Mouse (Mus musculus): ENCODE data around the gene Teddm2. TPM values are rescaled to one million over a fixed set of nuclear protein-coding genes. Genes with fewer than 3 reads are reported as not detected.

The Teddm2 gene
- polyA plus RNA-seq, 1 experiment from 2014 or later, result 0.63 TPM

- DNase-seq (ENCODE audit: low spot score) (no peak), ATAC-seq (replicated peaks; ENCODE audit: low FRiP score, low read depth) (no peak)
- peaks cover 46% of the 10 kb centered on the region for H3K36me3 ChIP-seq (ENCODE audit: insufficient read depth, low read length)
- no peak overlapping the region for H3K4me2 ChIP-seq (ENCODE audit: low read length)
- H3K4me3 ChIP-seq (replicated peaks; ENCODE audit: low read depth, low read length), result no peak overlapping the region
- WGBS, result 82% methylated on average over 4 of the region's 4 CpGs
- no peak overlapping the region for H3K27ac ChIP-seq
- no peaks in the 10 kb centered on the region for H3K27me3 ChIP-seq (ENCODE audit: insufficient read depth, low read length)
- 0 out of 2 replicates have a peak, but pooled peaks cover 3% of the 10 kb centered on the region for H3K4me1 ChIP-seq (replicated peaks; ENCODE audit: insufficient read depth, low read length)
- H3K9me3 ChIP-seq (replicated peaks; ENCODE audit: low read length), result no peaks in the 10 kb centered on the region
- no peak overlapping the region for H3K9ac ChIP-seq (ENCODE audit: low read depth, low read length)
- no peak for TF ChIP-seq CTCF (IDR thresholded peaks at IDR 0.05; ENCODE audit: low read depth)
These were observed 8.7 kb upstream of the Teddm2 start for GRCm38 (mm10) chr1:153908741-153909140.

- no peak overlapping the region for H3K27ac ChIP-seq
- peaks cover 46% of the 10 kb centered on the region for H3K36me3 ChIP-seq (ENCODE audit: insufficient read depth, low read length)
- H3K4me2 ChIP-seq (ENCODE audit: low read length), result no peak overlapping the region
- WGBS, result 89% methylated on average over 6 of the region's 6 CpGs
- H3K9ac ChIP-seq (ENCODE audit: low read depth, low read length), result no peak overlapping the region
- DNase-seq (ENCODE audit: low spot score) (no peak), ATAC-seq (replicated peaks; ENCODE audit: low FRiP score, low read depth) (no peak)
- H3K27me3 ChIP-seq (ENCODE audit: insufficient read depth, low read length), result no peaks in the 10 kb centered on the region
- H3K4me1 ChIP-seq (replicated peaks; ENCODE audit: insufficient read depth, low read length), result 0 out of 2 replicates have a peak, but pooled peaks cover 5% of the 10 kb centered on the region
- no peak overlapping the region for H3K4me3 ChIP-seq (replicated peaks; ENCODE audit: low read depth, low read length)
- no peaks in the 10 kb centered on the region for H3K9me3 ChIP-seq (replicated peaks; ENCODE audit: low read length)
- TF ChIP-seq CTCF (IDR thresholded peaks at IDR 0.05; ENCODE audit: low read depth), result no peak
These were observed 8.2 kb upstream of the Teddm2 start for GRCm38 (mm10) chr1:153908208-153908607.

- no peak for ATAC-seq (replicated peaks; ENCODE audit: low FRiP score, low read depth)
- no peak overlapping the region for H3K9ac ChIP-seq (ENCODE audit: low read depth, low read length)
- H3K4me1 ChIP-seq (replicated peaks; ENCODE audit: insufficient read depth, low read length), result 0 out of 2 replicates have a peak, but pooled peaks cover 10% of the 10 kb centered on the region
- H3K27me3 ChIP-seq (ENCODE audit: insufficient read depth, low read length), result no peaks in the 10 kb centered on the region
- DNase-seq (ENCODE audit: low spot score), result no peak
- no peak for TF ChIP-seq CTCF (IDR thresholded peaks at IDR 0.05; ENCODE audit: low read depth)
- peaks cover 52% of the 10 kb centered on the region for H3K36me3 ChIP-seq (ENCODE audit: insufficient read depth, low read length)
- no peak overlapping the region for H3K4me3 ChIP-seq (replicated peaks; ENCODE audit: low read depth, low read length)
- WGBS, result 92% methylated on average over 3 of the region's 3 CpGs
- no peak overlapping the region for H3K4me2 ChIP-seq (ENCODE audit: low read length)
- H3K27ac ChIP-seq, result no peak overlapping the region
- H3K9me3 ChIP-seq (replicated peaks; ENCODE audit: low read length), result no peaks in the 10 kb centered on the region
These were observed 5.9 kb upstream of the Teddm2 start for GRCm38 (mm10) chr1:153905884-153906283.

- H3K36me3 ChIP-seq (ENCODE audit: insufficient read depth, low read length), result peaks cover 52% of the 10 kb centered on the region
- no peak overlapping the region for H3K4me3 ChIP-seq (replicated peaks; ENCODE audit: low read depth, low read length)
- H3K27ac ChIP-seq, result no peak overlapping the region
- H3K4me2 ChIP-seq (ENCODE audit: low read length), result no peak overlapping the region
- H3K9ac ChIP-seq (ENCODE audit: low read depth, low read length), result no peak overlapping the region
- WGBS, result 85% methylated on average over 14 of the region's 14 CpGs
- ATAC-seq (replicated peaks; ENCODE audit: low FRiP score, low read depth), result no peak
- no peaks in the 10 kb centered on the region for H3K9me3 ChIP-seq (replicated peaks; ENCODE audit: low read length)
- H3K27me3 ChIP-seq (ENCODE audit: insufficient read depth, low read length), result no peaks in the 10 kb centered on the region
- no peak for DNase-seq (ENCODE audit: low spot score)
- TF ChIP-seq CTCF (IDR thresholded peaks at IDR 0.05; ENCODE audit: low read depth), result no peak
- H3K4me1 ChIP-seq (replicated peaks; ENCODE audit: insufficient read depth, low read length), result 0 out of 2 replicates have a peak, but pooled peaks cover 7% of the 10 kb centered on the region
These were observed 4.2 kb upstream of the Teddm2 start for GRCm38 (mm10) chr1:153904236-153904635.

- H3K9ac ChIP-seq (ENCODE audit: low read depth, low read length), result no peak overlapping the region
- no peaks in the 10 kb centered on the region for H3K27me3 ChIP-seq (ENCODE audit: insufficient read depth, low read length)
- WGBS, result 82% methylated on average over 13 of the region's 13 CpGs
- peaks cover 43% of the 10 kb centered on the region for H3K36me3 ChIP-seq (ENCODE audit: insufficient read depth, low read length)
- no peak for TF ChIP-seq CTCF (IDR thresholded peaks at IDR 0.05; ENCODE audit: low read depth)
- H3K4me2 ChIP-seq (ENCODE audit: low read length), result no peak overlapping the region
- 0 out of 2 replicates have a peak, but pooled peaks cover 7% of the 10 kb centered on the region for H3K4me1 ChIP-seq (replicated peaks; ENCODE audit: insufficient read depth, low read length)
- no peak overlapping the region for H3K27ac ChIP-seq
- no peak overlapping the region for H3K4me3 ChIP-seq (replicated peaks; ENCODE audit: low read depth, low read length)
- ATAC-seq (replicated peaks; ENCODE audit: low FRiP score, low read depth), result no peak
- no peak for DNase-seq (ENCODE audit: low spot score)
- no peaks in the 10 kb centered on the region for H3K9me3 ChIP-seq (replicated peaks; ENCODE audit: low read length)
These were observed 3.0 kb upstream of the Teddm2 start for GRCm38 (mm10) chr1:153903006-153903405.

GRCm38 (mm10) chr1:153900860-153901730 is 1.1 kb upstream of the Teddm2 start:
- H3K4me2 ChIP-seq (ENCODE audit: low read length), result peak overlapping the region; percentile 87
- ATAC-seq (replicated peaks; ENCODE audit: low FRiP score, low read depth) (no peak), DNase-seq (ENCODE audit: low spot score) (peak; percentile 80)
- H3K27me3 ChIP-seq (ENCODE audit: insufficient read depth, low read length), result no peaks in the 10 kb centered on the region
- peak overlapping the region; percentile 96 for H3K27ac ChIP-seq
- TF ChIP-seq CTCF (IDR thresholded peaks at IDR 0.05; ENCODE audit: low read depth), result no peak
- peaks cover 25% of the 10 kb centered on the region for H3K36me3 ChIP-seq (ENCODE audit: insufficient read depth, low read length)
- H3K4me1 ChIP-seq (replicated peaks; ENCODE audit: insufficient read depth, low read length), result 0 out of 2 replicates have a peak, but pooled peaks cover 7% of the 10 kb centered on the region
- no peaks in the 10 kb centered on the region for H3K9me3 ChIP-seq (replicated peaks; ENCODE audit: low read length)
- peak overlapping the region; percentile 92 for H3K9ac ChIP-seq (ENCODE audit: low read depth, low read length)
- WGBS, result 2% methylated on average over 25 of the region's 25 CpGs
- peak overlapping the region; percentile 89 for H3K4me3 ChIP-seq (replicated peaks; ENCODE audit: low read depth, low read length)
